Mouse (Mus musculus): Measurements from ENCODE around the gene Ccdc155.

The Ccdc155 gene

DNA sequence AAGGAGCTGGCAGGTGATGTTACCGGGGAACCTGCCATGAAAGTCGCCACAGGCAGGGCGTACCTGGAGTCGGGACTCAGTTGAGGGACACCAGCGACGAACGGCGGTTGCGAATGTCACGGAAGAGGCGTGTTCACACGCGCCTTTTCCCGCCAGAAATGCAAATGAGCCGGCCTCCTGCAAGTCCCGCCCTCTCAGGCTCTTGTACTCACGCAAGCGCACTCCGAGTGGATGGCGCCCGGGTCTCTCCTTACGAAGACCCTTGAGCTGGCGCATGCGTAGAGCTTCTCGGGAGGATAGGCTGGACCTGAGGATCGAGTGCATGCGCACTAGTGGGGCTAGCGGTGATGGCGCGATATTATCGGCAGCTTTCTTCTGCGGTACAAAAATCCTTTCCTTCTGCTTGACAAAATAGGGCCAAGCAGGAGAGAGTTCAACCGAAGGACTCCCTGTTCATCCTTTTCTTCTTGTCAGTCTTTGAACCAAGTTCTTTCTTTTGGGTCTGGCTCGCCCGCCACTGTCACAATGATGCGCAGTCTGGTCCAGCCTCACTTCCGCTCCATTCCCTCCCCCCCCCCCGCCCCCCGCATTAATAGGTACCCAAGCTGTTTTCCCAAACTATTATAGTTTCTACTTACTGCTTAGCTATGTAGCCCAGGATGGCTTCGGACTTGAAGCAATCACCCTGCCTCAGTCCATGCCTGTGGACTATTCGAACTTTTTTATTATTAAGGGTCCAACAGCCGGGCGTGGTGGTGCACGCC lies at the start of gene Ccdc155:
Gene Ccdc155, minus strand, starts transcription at position 513 of the 764 bp plus-strand sequence.
- peak; percentile 96 for DNase-seq (ENCODE audit: low spot score)

GRCm38 (mm10) chr7:45253806-45254205 lies 49.1 kb upstream of the Ccdc155 start:
- no peak for DNase-seq (ENCODE audit: low spot score)

DNA sequence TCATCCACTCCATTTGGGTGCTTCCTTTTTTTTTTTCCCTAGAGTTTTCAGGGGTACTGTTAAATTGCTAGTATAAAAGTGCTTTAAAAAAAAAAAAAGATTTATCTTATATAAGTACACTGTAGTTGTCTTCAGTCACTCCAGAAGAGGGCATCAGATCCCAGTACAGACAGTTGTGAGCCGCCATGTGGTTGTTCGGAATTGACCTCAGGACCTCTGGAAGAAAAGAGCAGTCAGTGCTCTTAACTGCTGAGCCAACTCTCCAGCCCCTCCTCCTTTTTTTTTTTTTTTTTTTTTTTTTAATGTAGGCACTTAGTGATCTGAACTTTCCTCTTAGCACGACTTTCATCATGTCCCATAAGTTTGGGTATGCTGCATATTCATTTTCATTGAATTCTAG lies 43.0 kb upstream of the Ccdc155 start:
- no peak for DNase-seq (ENCODE audit: low spot score)

DNA sequence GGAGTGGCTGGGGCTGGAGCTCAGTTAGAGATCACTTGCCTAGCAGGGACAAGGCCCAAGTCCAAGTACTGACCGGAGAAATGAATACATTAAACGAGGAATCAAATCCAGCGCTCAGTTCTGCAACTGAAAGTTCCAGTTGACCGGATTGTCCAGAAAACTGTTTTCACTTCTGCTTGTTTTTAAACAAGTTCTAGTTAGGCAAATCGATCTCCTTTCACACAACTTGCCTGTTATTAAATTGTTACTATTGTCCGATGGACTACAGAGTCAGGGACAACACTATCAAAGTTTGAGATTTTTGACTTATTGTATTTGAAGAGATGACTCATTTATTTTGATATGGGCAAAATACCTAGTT lies 36.7 kb upstream of the Ccdc155 start:
- no peak for DNase-seq (ENCODE audit: low spot score)

DNA sequence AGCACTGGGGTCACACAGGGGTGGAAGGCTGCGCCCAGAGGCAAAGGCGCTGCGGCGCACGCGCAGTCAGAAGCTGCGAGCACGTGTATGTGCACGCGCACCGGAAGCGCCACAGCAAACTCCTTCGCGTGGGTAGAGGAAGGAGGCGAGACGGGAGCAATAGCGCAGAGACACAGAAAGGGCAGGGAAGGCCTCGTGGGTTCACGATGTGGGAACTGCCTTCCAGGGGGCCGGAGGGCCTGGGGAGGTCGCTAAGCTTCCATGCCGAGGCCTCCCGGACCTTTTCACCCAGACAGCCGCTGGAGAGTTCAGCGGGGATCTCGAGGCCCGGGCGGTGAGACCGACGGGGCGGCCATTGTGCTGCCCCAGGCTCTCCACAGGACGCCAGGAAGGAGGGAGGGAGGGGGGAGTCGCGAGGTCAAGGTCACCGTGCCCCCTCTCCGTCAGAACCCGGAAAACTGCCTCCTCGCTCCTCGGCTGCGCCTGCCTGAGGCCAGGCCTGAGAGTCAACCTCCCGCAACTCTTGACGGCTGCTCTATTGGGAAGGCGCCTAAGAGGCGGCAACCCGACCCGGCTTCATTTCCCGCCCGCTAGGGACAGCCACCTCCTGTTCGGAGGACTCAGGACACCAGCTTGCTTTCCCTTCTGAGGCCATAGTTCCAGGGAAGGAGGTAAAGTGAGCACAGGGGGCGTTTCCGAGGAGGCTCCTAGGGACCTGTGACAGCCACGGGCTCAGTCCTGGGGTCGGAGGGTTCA lies 36.1 kb upstream of the Ccdc155 start, which contains the start of gene Slc6a16:
Gene Slc6a16, plus strand, starts transcription at position 453 of the 756 bp plus-strand sequence.
- DNase-seq (ENCODE audit: low spot score): peak; percentile 50

DNA sequence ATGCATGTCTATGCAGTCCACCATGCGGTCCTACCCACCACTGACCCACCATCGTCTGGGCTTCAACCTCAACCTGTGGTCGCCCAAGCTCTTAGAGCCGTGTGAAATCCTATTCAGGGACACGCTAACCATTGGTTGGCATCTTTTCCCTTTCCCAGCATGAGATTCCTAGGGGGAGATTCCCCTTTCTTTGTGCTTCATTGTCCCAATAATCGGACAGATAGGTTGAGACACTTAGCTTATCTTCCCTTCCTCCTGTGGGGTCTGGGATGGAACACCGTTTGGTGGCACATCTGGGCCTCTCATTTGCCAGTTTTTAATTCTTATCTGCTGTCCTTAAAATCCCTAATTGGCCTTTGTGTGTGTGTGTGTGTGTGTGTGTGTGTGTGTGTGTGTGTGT lies 35.4 kb upstream of the Ccdc155 start:
- DNase-seq (ENCODE audit: low spot score): no peak

GRCm38 (mm10) chr7:45238723-45239496 lies 34.2 kb upstream of the Ccdc155 start, which contains the start of gene Cd37:
Gene Cd37 (minus strand): TSS chr7:45239115.
- DNase-seq (ENCODE audit: low spot score): no peak

GRCm38 (mm10) chr7:45237747-45238699 lies 33.3 kb upstream of the Ccdc155 start:
- no peak for DNase-seq (ENCODE audit: low spot score)

GRCm38 (mm10) chr7:45235656-45236180 lies 31.0 kb upstream of the Ccdc155 start:
- DNase-seq (ENCODE audit: low spot score): no peak

GRCm38 (mm10) chr7:45234922-45235571 lies 30.4 kb upstream of the Ccdc155 start:
- DNase-seq (ENCODE audit: low spot score): peak; percentile 76

DNA sequence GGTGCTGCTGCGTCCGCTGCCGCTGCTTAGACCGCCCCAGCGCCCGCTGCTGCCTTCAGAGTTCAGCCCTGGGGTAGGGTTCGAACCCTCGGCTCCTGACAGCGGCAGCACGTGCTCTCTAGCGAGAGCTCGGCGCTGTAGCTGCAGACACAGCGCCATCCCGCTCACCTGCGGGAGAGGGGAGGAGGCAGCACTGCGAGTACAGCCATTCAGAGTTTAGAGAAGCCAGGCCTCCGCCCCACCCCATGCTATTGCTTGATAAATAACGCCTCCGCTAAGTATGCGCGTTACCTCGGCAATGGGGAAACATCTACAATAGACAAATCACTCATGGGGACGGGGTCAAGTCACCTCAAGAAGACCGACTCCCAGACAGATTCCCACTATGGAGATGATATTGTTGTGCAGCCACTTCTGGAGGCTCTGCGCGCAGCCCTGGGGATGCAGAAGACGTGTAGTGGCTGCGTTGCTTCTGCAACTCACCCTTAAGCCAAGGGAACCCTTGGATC lies 29.7 kb upstream of the Ccdc155 start:
- DNase-seq (ENCODE audit: low spot score): peak; percentile 27

- no peak for DNase-seq (ENCODE audit: low spot score)
Observed at GRCm38 (mm10) chr7:45233580-45234332, 29.1 kb upstream of the Ccdc155 start.

DNA sequence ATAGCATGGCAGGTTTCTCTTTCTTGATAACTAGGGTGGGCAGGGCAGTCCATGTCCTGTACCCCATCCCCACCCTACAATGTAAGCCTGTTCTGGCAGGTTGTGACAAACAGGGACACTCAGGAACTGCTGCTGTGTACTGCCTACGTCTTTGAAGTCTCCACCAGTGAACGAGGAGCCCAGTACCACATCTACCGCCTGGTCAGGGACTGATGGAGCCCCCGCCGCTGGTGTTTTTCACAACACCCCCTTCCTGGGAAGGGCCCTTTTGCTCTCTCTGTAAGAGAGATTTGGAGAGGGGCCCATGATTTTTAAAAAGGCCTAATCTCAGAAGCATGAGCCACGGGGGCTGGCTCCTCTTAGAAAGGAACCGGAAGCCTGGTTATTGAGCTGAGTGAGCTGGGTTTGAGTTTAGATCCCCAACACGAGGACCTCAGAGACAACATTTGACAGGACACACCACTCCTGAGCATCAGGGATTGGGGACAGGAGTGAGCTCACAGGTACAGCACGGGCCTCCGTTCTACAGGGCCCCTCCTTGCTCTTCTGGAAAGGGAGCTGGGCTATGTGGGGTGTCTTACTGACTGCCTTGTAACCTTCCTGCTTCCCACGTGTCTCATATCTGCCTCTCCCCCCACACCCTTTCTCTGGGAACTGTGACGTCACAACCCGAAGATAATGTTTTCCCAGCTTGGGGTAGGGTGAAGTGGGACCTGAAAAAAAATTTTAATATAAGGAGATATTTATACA lies 28.2 kb upstream of the Ccdc155 start:
- DNase-seq (ENCODE audit: low spot score): no peak

DNA sequence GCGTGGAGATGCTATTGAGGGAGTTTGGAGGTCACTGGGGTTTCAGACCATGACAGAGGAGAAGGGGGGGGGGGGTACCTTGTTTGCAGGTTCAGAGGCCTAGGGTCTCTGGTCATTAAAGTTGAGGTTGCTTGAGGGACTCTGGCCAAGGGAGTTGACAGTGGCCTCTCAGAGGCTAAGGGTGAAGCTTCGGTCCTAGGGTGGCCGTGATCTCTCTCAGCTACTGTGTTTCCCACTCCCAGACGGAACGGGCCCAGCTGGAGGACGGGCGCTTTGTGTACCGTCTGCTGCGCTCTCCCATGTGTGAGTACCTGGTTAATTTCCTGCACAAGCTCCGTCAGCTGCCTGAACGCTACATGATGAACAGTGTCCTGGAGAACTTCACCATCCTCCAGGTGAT lies 27.2 kb upstream of the Ccdc155 start:
- no peak for DNase-seq (ENCODE audit: low spot score)

GRCm38 (mm10) chr7:45231192-45231591 lies 26.5 kb upstream of the Ccdc155 start:
- no peak for DNase-seq (ENCODE audit: low spot score)

DNA sequence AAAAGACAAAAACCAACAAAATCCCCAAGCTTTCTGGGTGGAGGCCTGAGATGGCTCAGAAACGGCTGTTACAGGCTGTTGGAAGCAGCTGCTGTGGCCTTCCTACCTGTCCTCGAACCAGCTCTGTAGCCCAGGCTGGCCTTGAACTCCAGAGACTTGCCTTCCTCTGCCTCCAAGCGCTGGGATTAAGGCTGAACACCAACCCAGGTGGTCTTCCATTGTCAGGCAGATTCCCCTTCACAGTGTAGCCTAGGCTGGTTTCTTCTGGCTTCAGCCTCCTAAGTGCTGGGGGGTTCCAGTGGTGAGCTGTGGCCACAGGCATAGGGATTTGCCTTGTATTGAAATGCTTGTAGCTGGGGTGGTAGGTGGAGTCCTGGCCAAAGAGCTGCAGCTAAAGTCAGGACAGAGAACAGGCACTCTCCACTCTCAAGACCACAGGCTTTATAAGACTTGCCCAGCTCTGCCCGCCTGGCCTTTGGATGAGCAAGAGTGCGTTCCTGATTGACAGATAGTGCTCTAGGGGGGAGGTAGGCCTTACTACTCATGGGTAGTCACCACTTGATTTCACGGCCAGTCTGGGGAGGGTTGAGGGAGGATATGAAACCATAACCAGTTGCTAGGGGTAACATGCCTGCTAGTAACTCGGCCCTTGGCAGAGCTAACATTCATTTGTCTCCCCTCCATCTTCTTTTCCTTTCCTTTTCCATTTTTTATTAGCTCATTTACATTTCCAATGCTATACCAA lies 24.9 kb upstream of the Ccdc155 start:
- no peak for DNase-seq (ENCODE audit: low spot score)

DNA sequence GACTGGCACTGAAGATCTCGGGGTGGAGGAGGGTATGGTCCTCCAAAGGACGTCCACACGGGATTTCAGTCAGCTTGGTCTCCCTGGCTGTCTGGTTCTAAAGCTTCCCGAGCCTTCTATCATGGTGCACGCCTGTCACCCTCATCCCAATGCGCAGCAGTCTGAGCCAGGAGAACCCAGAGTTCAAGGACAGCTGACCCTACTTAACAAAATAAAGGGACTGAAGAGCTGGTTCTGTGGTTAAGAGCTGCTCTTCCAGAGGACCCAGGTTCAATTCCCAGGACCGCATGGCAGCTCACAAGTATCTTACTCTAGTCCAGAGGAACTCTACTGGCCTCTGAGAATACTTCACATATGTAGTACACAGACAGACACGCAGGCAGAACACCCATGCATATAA lies 24.4 kb upstream of the Ccdc155 start:
- no peak for DNase-seq (ENCODE audit: low spot score)

- no peak for DNase-seq (ENCODE audit: low spot score)
Observed at GRCm38 (mm10) chr7:45228548-45228947, 23.9 kb upstream of the Ccdc155 start.
